Mouse (Mus musculus) retina, adult 2 months (tissue): ENCODE data around the gene Eif4g3.
A peak's percentile ranks its signal among the peaks of the same experiment; 100 is the strongest.

Experiments used
- DNase-seq: peaks from one replicate; pipeline ENCODE4 v3.0.0-alpha.2; 2012; ENCODE audit warnings: low read depth, low spot score

Eif4g3 gene

DNA sequence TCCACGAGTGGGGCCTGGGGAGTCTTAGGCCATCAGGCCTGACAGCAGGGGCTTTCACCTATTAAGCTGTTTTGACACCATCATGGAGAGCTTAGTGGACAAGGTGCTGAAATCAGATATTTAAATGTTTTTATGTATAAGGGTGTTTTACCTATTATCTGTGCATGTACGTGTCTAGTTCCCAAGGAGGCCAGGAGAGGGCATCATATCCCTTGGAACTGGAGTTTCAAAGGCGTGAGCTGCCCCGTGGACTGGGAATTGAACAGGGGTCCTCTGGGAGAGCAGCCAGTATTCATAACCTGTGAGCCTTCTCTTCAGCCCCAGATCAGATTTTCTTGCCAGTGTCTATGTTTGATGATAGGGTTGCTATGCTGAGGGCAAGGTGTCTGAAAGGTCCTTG is 2.4 kb upstream of the Eif4g3 start:
- DNase-seq, result no peak

DNA sequence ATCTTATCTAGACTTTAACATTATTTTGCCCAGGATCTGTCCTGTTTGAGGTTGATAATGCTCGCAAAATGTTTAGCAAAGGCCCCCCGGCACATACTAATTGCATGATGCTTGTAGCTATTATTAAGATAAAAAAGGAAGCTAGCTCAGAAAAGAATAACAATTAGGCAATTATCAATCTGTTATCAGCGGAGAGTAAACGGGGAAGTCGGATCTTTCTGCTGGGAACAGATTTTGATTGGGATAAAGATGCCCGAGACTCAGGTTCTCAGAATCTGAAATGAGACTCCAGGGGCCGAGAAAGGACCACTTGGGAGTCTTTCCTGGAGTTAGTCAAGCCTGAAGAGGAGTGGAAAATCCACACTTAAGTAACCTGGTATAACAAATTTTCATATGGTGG is 1.6 kb upstream of the Eif4g3 start:
- no peak for DNase-seq

DNA sequence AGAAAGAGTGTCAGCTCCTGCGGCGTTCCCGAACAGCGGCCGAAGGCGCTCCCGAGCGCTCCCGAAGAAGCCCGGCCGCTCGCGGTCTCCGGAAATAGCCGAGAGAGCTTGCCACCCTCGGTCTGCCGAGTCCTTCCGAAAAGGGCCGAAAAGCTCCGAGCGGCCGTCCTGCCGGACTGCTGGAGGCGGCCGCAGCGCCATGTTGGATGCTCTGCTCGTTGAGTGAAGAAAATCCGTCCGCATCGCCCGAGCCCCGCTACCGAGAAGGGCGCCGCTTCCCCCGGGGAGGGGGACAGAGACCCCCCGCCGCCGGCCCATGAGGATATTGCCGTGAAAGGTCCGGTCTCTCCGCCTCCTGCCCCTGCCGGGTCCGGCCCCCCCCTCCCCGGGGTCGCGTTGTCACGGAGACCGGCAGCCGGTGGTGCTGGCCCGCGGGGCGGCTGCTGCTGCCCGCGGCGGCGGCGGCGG is 503 bp downstream of the Eif4g3 start:
- DNase-seq, result peak; percentile 91

DNA sequence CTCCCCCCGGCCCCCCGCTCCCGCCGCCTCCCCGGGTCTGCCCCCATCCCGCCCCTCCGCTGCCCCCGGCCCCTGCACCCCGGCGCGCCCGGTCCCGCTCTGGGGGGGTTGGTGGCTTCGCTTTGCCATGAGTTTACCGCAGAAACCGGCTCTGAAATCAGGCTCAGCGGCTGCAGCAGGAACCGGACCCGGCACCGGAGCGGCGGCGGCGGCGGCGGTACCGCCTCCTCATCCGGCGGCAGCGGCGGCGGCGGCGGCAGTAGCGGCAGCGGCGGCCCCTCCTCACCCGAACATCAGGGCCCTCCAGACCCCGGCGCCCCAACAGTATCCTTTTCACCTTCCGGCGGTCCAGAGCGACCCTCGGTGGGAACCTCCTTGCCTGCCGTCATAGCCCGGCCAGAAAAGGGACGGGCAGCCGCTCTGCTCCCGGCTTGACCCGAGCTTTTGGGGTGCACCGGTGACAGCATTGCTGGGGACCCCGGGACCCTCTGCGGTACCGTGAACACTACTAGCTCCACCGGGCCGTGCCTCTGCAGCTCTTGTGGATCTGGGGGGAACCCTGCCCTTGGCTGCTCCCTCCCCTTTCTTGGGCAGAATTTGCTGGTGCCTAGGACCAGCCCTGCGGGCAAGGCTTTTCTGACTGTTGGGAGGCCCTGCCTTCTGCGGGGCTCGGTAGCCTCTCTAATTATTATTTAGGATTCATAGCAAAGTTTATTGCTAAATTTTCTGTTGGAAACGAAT is 1.2 kb downstream of the Eif4g3 start:
- no peak for DNase-seq

DNA sequence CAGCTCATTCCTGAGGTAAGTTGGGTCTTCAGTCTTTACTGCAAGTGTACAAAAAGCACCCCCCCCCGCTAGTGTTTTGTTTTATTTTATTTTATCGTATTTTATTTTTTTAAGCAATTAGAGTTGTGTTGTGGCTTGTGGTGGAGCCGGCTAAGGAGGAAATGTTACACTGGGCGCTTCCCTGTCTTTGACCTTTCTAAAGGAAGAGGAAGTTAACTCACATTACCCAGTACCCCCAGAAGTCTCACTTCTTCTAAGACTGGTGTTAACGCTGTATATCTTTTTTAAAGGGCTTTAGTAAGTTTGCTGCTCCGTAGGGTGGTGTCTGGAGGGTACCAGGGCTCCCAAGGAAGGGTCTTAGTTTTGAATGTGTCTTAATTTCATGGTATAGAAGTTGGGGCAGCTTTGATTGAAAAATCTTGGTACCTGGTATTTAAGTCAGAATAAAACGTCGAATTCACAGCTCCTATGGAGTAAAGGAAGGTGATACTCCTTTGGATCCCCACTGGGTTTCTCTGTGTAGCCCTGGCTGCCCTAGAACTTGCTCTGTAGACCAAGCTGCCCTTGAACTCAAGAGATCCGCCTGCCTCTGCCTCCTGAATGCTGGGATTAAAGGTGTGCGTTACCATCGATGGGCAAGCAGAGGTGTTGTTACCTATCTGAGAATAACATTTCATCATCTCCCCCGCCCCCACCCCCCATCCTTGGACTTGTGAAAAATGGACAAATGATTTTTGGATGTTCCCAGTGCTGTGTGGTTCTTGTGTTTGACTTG is 1.9 kb downstream of the Eif4g3 start:
- no peak for DNase-seq

DNA sequence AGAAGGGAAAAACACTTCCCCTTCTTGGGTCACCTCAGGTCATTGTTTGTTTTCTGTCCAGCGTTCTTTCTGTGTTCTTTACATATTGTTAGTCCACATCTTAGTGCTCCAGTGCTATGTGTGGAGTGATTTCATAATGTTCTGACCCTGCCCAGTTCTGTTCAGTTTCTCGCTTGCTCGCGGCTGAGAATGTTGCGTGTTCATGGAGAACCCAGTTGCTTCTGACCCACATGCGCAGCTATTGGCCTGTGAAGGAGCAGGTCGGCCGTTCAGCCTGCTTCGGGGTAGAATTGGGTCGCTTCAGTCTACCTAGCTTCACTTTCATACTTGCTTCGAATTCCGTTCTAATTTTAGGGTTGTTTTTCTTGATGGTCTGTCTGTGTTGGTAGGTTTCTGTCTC is 2.6 kb downstream of the Eif4g3 start:
- DNase-seq, result no peak

DNA sequence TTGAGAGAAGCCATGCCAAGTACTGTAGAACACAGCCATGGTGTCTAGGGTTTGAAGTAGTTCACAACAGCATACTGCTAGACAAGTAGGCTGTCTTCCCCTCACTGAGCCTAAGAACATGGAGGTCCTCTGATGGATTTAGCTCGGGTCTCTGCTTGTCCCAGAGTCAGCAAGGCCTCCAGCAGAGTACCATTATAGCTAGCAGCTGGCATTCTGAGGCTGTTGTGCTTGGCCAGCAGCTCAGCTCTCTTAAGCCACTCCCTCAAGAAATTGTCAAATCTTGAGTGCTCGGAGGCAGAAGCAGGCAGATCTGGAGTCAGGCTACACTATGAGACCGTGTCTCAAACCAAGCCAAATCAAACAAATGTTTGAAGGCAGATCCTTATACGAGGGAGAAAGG is 5.4 kb downstream of the Eif4g3 start:
- DNase-seq, result no peak

DNA sequence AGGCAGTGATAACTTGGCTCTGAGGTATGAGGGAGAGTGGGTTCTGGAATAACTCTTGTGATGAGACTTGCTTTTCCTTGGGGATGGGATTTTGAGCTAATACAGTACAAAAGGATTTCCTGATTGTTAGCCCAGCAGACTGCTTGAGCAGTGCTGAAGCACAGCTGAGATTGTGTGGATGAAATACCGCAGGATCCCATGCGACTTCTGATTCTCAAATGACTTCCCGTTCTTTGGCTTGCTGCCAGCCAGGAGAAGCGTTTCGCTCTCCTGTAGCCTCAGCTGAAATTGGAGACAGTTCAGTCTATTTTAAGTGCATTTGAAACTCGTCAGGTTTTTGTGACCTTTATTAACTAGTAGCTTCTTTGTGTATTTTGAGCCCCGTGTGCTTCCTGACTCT is 7.9 kb downstream of the Eif4g3 start:
- DNase-seq, result no peak

DNA sequence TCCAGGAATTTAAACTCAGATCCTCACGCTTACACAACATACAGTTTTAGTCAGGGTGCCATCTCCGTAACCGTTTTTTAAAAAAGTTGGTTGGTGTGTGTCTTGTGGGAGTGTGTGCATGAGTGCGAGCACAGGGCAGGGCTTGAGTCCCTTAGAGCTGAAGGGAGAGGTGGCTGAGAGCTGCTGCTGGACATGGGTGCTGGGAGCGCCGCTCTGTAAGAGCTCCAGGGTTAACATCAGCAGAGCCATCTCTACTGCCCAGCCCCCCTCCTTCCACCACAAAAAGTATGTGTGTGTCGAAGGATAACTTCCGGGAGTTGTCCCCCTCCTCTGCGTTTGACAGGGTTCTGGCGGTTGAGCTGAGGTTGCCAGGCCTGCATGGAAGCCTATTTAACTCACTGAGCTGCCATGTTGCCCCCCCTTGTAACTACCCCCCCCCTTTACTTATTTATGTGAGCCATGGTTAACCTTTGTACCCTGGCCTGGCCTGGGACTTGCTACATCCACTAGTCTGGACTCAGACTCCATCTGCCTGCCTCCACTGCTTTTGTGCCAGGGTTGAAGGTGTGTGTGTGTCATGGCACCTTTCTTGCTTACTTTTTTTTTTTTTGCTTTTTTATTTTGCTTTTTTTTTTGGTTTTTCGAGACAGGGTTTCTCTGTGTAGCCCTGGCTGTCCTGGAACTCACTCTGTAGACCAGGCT is 11.2 kb downstream of the Eif4g3 start:
- DNase-seq, result no peak

DNA sequence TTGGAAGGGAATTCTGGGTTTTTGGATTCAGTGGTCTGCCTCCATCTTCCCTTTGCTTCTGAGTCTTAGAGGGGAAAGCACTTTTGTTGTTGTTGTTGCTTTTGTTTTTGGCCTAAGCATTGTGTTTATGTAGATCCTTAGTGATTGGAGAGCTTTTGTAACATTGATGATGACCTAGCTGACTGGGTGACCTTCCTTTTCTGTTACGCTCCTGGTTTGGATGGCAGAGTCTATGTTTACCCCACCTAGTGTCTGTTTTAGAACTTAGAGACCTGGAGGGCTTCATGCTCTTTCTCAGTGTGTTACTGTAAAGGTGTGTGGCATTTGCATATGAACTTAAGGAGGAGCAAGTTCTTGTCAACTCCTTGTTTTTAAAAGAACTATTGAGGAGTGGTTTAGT is 13.0 kb downstream of the Eif4g3 start:
- DNase-seq, result no peak

DNA sequence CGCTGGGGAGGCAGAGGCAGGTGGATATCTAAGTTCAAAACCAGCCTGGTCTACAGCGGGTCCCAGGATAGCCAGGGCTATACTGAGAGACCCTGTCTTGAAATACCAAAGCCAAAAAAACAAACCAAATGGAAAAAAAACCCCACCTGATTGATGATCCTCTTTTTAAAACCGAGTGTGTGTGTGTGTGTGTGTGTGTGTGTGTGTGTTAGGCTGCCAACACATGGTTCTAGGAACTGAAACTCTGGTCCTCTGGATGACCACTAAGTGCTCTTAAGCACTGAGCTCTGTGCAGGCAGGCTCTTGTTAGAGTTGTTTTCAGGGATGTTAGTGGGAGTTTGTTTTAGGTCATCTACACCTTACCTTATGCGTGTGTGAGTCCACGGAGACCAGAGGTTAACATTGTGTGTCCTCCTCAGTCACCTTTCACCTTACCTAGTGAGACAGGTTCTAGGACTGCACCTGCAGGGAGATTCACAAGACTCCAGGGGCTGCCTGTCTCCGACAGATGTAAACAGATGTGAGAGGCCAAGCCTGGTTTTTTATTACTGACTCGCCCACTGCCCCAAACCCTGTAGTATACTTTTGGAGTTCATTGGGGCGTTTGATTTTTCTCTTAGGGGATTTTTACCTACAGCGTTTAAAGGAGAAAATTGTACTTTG is 14.3 kb downstream of the Eif4g3 start:
- no peak for DNase-seq

DNA sequence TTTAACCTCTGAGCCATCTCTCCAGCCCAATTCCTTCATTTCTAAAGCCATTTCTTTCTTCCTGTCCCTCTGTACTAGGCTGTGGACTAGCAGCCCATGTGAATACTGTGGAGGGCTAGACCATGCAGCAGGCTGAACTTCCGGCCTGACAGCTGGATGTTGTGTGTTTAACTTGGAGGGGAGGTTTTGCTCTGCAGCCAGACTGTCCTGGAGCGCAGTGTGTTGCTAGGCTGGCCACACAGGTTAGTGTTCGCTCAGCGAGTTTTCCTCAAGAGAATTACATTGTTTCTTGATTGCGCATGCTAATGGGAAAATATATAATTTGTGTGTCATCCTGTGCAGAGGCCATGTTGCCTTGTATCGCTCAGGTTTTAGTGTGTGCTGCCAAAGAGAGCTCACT is 15.8 kb downstream of the Eif4g3 start:
- DNase-seq, result no peak

DNA sequence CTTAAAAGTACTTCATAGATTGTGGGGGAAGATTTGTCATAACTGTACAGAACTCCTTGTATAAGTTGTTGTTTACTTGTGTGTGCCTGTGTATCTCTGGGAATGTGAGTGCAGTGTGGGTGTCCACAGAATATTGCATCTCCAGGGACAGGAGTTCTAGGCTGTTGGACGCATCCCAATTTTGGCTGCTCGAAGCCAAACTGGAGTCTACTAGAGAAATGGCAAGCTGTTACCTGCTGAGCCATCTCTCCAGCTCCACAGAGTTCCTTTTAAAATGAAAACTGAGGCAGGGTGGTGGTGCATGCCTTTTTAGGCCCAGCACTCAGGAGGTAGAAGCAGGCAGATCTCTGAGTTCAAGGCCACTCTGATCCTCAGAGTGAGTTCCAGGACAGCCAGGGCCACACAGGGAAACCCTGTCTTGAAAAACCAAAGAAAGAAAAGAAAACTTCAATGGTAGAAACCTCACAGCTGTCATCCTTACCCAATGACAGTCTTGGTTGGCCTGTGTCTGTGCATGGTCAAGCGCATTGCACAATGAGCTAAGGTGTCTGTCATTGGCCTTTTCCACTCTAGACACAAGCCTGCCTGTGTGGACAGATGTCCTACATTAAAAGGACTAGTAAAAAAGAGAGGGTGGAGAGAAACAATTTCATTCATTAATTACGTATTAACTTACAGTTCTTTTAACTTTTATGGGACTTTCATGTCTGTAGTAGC is 17.1 kb downstream of the Eif4g3 start:
- no peak for DNase-seq

DNA sequence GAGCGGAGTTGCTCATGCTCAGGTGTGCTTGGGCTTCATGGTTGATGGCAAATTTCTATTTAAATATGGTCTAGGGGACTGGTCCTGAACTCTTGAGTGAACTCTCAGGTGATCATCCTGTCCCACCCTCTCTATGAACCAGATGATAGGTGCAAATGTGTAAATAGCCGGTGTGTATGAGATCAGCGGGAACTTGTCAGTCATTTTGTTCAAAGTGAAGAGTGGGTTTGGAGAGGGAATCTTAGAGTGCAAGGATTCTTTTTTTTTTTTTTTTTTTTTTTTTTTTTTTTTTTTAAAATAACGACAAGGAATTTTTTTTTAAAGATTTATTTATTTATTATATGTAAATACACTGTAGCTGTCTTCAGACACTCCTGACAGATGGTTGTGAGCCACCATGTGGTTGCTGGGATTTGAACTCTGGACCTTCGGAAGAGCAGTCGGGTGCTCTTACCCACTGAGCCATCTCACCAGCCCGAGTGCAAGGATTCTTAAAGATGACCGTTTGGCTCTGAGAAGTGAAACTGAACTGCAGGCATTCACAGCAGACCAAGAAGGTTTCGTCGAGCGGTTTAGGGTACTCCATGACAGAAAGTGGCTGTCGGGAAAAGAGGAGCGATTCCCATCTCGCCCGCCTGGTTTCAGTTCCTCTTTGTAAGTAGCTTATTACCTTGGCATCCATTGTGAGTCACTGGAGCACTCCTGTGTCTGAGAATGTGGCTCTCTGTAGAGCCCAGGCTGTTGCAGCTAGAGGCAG is 21.1 kb downstream of the Eif4g3 start:
- DNase-seq, result no peak

DNA sequence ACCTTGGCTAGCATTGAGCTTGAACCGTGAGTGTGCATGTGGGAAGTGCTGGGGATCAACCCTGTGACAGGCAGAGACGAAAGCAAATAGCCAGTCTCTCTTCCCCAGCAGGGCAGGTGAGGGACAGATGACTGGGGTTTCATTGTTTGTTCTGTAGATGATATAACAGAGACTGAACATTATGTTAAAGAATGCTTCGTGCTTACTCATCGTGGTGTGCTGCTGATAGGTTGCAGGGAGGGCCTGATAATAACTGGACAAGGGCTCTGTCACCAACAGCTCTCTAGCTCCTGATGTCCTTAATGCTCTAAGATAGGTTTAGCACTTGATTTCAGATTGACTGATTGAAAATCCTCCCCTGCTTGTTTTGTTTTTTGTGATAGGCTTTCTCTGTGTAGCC is 23.1 kb downstream of the Eif4g3 start:
- DNase-seq, result no peak

DNA sequence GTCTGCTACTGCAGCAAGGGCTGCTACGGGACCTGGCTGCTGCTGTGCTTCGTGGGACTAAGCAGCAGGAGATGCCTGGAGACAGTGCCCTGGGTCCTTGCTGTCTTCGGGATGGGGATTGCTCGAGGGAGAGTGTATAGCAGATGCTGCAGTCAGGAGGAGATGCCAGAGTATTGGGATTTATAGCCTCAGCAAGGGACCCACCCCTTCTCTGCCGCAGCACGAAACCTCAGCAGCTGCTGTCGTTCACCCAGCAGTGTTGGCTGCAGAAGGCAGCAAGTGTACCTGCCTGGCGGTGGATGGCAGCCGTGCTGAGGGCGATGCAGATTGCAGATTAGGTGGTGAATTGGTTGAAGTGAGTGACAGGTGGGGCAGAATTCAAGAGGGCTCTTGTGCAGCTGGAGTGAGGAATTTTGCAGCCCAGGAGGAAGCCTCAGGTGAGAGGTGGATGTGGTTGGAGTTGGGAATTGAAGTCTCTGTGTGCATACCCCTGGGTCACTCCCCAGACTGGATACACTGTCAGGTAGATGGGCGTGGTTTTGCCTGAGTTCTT is 24.3 kb downstream of the Eif4g3 start:
- DNase-seq, result no peak

DNA sequence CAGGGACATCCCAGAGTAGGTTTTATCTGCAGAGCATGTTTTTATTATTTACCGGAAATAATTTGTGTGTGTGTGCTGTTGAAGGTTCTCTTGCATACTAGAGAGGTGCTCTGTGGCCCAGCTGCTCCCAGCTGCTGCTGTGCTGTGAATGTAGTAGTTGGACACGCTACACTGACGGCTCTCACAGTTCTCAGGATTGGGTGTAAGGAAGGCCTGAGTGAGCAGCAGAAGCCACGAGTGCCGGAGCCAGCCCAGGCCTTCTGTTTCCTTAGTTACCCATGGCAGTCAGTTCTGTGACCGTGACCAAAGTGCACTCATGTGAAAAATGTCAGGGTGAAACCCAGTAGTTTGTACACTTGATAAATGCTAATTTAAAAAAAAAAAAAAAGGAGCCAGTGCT is 25.2 kb downstream of the Eif4g3 start:
- no peak for DNase-seq

DNA sequence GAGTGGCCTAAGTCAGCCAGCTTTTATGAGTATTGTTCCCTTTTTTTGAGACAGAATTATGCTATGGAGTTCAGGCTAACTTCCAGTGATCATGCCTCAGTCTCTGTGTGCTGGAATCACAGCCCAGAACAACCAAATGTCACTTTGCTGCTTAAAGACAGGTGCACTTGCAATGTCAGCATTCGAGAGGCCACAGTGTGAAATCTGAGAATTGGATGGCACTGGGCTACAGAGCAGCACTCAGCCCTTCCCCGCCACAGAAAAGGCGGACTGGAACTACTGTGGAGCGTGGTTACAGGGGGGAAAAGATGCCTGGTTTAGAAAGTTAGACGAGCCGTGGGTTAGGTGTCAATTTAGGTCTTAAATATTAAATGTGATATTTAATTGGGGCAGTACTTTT is 27.4 kb downstream of the Eif4g3 start:
- DNase-seq, result no peak

DNA sequence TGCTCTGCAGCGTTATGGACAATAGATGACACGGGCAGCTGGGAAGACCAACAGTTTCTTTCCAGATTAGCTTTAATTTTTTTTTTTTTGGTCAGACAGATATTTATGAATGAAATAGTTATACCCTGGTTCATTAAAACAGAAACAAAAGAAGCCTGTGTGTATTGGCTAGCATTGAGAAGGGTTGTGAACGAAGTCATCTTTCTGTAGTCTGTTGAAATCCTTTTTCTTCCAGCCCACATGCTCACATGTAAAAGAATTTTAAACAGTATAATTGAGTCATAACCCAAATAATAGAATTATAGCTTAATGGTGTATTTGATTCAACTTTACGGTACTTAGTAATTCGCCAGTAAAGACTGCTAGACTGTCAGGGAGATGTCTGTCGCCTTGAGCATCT is 28.8 kb downstream of the Eif4g3 start:
- no peak for DNase-seq

DNA sequence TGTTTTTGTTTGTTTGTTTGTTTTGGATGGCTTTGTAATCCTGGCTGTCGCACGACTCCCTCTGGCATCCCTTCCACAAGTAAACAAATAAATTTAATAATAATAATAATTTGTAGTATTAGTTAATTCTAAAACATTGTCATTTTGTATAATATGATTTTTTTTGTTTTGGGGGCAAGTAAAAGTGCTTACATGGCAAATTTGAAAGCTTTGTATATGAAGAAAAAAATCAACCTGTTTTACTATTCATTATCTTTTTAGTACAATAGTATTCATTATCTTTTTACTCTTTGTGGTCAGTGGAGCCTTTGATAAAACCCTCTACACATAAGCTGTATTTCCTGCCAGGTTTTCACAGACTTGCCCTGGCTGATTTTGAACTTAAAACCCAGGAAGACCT is 29.9 kb downstream of the Eif4g3 start:
- no peak for DNase-seq
